Mouse (Mus musculus) MEL (cell line): Measurements from ENCODE around the gene Cnot11. TPM values are rescaled to one million over a fixed set of nuclear protein-coding genes. Genes with fewer than 3 reads are reported as not detected.

ENCODE experiments used
- DNase-seq: peaks from one replicate; pipeline ENCODE4 v3.0.0; 2011; ENCODE audit warnings: low read depth, low spot score
- H3K27ac ChIP-seq: 2 replicates; pipeline ENCODE4 v1.5.1; 2012; ENCODE audit warnings: low read depth, mild to moderate bottlenecking, control low read depth, low read length, moderate library complexity; ENCODE audit not compliant: control insufficient read depth
- H3K27me3 ChIP-seq, 2 experiments: fragments of 150-350 bp in 1 of 2; sonication (generic) in 1 of 2; 2 replicates each; pipeline ENCODE4 v1.6.1; 2012; ENCODE audit warnings: low read length in 2 of 2, mild to moderate bottlenecking in 2 of 2, improper control_type of control experiment in 1 of 2, moderate library complexity in 1 of 2; ENCODE audit not compliant: insufficient read depth in 2 of 2, control insufficient read depth in 1 of 2
- H3K36me3 ChIP-seq, 2 experiments: 2 replicates each; pipeline ENCODE4 v1.6.1; 2012 to 2014; ENCODE audit warnings: low read length in 2 of 2, improper control_type of control experiment in 1 of 2, inconsistent platforms in 1 of 2, mild to moderate bottlenecking in 1 of 2; ENCODE audit not compliant: insufficient read depth in 2 of 2, control insufficient read depth in 1 of 2
- H3K4me1 ChIP-seq, 2 experiments: fragments of 150-350 bp in 1 of 2; sonication (generic) in 1 of 2; 2 replicates each; pipeline ENCODE4 v1.6.1; 2012; ENCODE audit warnings: low read length in 2 of 2, improper control_type of control experiment in 1 of 2, mild to moderate bottlenecking in 1 of 2; ENCODE audit not compliant: insufficient read depth in 2 of 2, control insufficient read depth in 1 of 2
- H3K4me3 ChIP-seq, 2 experiments: fragments of 150-350 bp in 1 of 2; sonication (generic) in 1 of 2; 2 replicates each; pipeline ENCODE4 v1.5.1; 2012; ENCODE audit warnings: low read depth in 2 of 2, low read length in 2 of 2, mild to moderate bottlenecking in 2 of 2, moderate library complexity in 2 of 2, control low read depth in 1 of 2, improper control_type of control experiment in 1 of 2; ENCODE audit not compliant: control insufficient read depth in 1 of 2, insufficient read depth in 1 of 2
- H3K79me2 ChIP-seq: 2 replicates; pipeline ENCODE4 v1.6.1; 2012; ENCODE audit warnings: mild to moderate bottlenecking, low read length, moderate library complexity; ENCODE audit not compliant: control insufficient read depth, poor library complexity, insufficient read depth
- H3K9ac ChIP-seq: 2 replicates; pipeline ENCODE4 v1.6.1; 2012; ENCODE audit warnings: low read depth, mild to moderate bottlenecking, control low read depth, low read length, moderate library complexity; ENCODE audit not compliant: control insufficient read depth, poor library complexity, severe bottlenecking
- H3K9me3 ChIP-seq: fragments of 150-350 bp; sonication (generic); replicated peaks from 2 replicates; pipeline ENCODE4 v1.6.1; 2012; ENCODE audit warnings: mild to moderate bottlenecking, low read length, improper control_type of control experiment, moderate library complexity; ENCODE audit not compliant: insufficient read depth
- BHLHE40 ChIP-seq: IDR thresholded peaks from 2 replicates; pipeline ENCODE4 v1.6.1; 2012; ENCODE audit warnings: low read depth, mild to moderate bottlenecking, inconsistent platforms, low read length, improper control_type of control experiment, borderline replicate concordance
- CHD2 ChIP-seq: IDR thresholded peaks from 2 replicates; pipeline ENCODE4 v1.6.1; 2011; ENCODE audit warnings: low read length, improper control_type of control experiment
- ELF1 ChIP-seq: IDR thresholded peaks from 2 replicates; pipeline ENCODE4 v1.6.1; 2014; ENCODE audit warnings: low read depth, mild to moderate bottlenecking, inconsistent platforms, low read length, improper control_type of control experiment, moderate library complexity
- EP300 ChIP-seq, 2 experiments: IDR thresholded peaks; 2 replicates each; pipeline ENCODE4 v1.6.1; 2011; ENCODE audit warnings: improper control_type of control experiment in 2 of 2, low read length in 2 of 2, low read depth in 1 of 2, mild to moderate bottlenecking in 1 of 2
- ETS1 ChIP-seq: IDR thresholded peaks from 2 replicates; pipeline ENCODE4 v1.6.1; 2012; ENCODE audit warnings: low read depth, mild to moderate bottlenecking, inconsistent platforms, low read length, improper control_type of control experiment, moderate library complexity
- GATA1 ChIP-seq: IDR thresholded peaks from 2 replicates; pipeline ENCODE4 v1.6.1; 2011; ENCODE audit warnings: low read depth, low read length, improper control_type of control experiment
- HCFC1 ChIP-seq: IDR thresholded peaks from 2 replicates; pipeline ENCODE4 v1.6.1; 2012; ENCODE audit warnings: low read depth, mild to moderate bottlenecking, inconsistent platforms, low read length, improper control_type of control experiment, moderate library complexity
- JUND ChIP-seq: IDR thresholded peaks from 2 replicates; pipeline ENCODE4 v1.6.1; 2011; ENCODE audit warnings: low read depth, mild to moderate bottlenecking, improper control_type of control experiment, low read length
- MAFK ChIP-seq: IDR thresholded peaks from 2 replicates; pipeline ENCODE4 v1.6.1; 2011; ENCODE audit warnings: low read depth, mild to moderate bottlenecking, low read length, improper control_type of control experiment, borderline replicate concordance
- MAZ ChIP-seq: IDR thresholded peaks from 2 replicates; pipeline ENCODE4 v1.6.1; 2012; ENCODE audit warnings: low read depth, mild to moderate bottlenecking, inconsistent platforms, low read length, improper control_type of control experiment
- MYC ChIP-seq: IDR thresholded peaks from 2 replicates; pipeline ENCODE4 v1.6.1; 2011; ENCODE audit warnings: low read depth, mild to moderate bottlenecking, low read length, improper control_type of control experiment, moderate library complexity
- NELFE ChIP-seq: IDR thresholded peaks from 2 replicates; pipeline ENCODE4 v1.6.1; 2011; ENCODE audit warnings: low read depth, low read length, improper control_type of control experiment
- NRF1 ChIP-seq: IDR thresholded peaks from 2 replicates; pipeline ENCODE4 v1.6.1; 2014; ENCODE audit warnings: low read depth, mild to moderate bottlenecking, inconsistent platforms, low read length, improper control_type of control experiment, moderate library complexity; ENCODE audit not compliant: poor library complexity, insufficient read depth, severe bottlenecking
- TAL1 ChIP-seq: IDR thresholded peaks from 2 replicates; pipeline ENCODE4 v1.6.1; 2012; ENCODE audit warnings: mild to moderate bottlenecking, inconsistent platforms, low read length, moderate library complexity, mixed read lengths
- USF2 ChIP-seq, 2 experiments: IDR thresholded peaks; 2 replicates each; pipeline ENCODE4 v1.6.1; 2011 to 2012; ENCODE audit warnings: improper control_type of control experiment in 2 of 2, low read length in 2 of 2, borderline replicate concordance in 1 of 2, inconsistent platforms in 1 of 2, low read depth in 1 of 2, mild to moderate bottlenecking in 1 of 2; ENCODE audit not compliant: insufficient read depth in 1 of 2
- ZC3H11A ChIP-seq: IDR thresholded peaks from 2 replicates; pipeline ENCODE4 v1.6.1; 2012; ENCODE audit warnings: low read depth, mild to moderate bottlenecking, inconsistent platforms, low read length, improper control_type of control experiment
- ZMIZ1 ChIP-seq: IDR thresholded peaks from 2 replicates; pipeline ENCODE4 v1.6.1; 2012; ENCODE audit warnings: low read depth, mild to moderate bottlenecking, inconsistent platforms, low read length, improper control_type of control experiment, moderate library complexity
- polyA plus RNA-seq, 2 experiments: library from polyadenylated mRNA; stranded (reverse) in 1 of 2; unstranded in 1 of 2; fragments of >175 nt in 1 of 2; fragments of >200 nt in 1 of 2; gene quantifications; 2 replicates each; pipeline versions ENCODE4 v1.2.1 to v1.2.4; 2012; ENCODE audit warnings: low replicate concordance in 2 of 2, low read depth in 1 of 2; ENCODE audit not compliant: insufficient read length in 2 of 2, insufficient read depth in 1 of 2, missing spikeins in 1 of 2
- total RNA-seq: library from RNA; depleted of rRNA; stranded (reverse); fragments of 300-350 nt; gene quantifications from 2 replicates; pipeline ENCODE4 v1.2.3, GENCODE M21; 2012

Gene Cnot11
- total and polyA plus RNA-seq, 3 experiments, result 20.0 to 46.0 (median 37.9) TPM

- no peaks in the 10 kb centered on the region for H3K9me3 ChIP-seq
- 0 out of 2 replicates have a peak, but pooled peaks have one; percentile 23 for TF ChIP-seq ETS1
- peak; percentile 54 for TF ChIP-seq GATA1
- TF ChIP-seq TAL1, result no peak
- peak; percentile 40; the same call in 1 of the 2 replicates for TF ChIP-seq MAZ
- TF ChIP-seq JUND, result peak; percentile 86
- peaks cover 0 to 19% of the 10 kb centered on the region in 2 experiments; a peak in 2 of 4 replicates for H3K36me3 ChIP-seq
- peak; percentile 47 for DNase-seq
- H3K4me1 ChIP-seq, result peaks cover 3% of the 10 kb centered on the region in 2 experiments
- H3K27ac ChIP-seq, result no peak overlapping the region
- no peak overlapping the region for H3K9ac ChIP-seq
- peaks cover 9% of the 10 kb centered on the region for H3K79me2 ChIP-seq
- H3K4me3 ChIP-seq, result no peak overlapping the region
- H3K27me3 ChIP-seq, result peaks cover 0 to 2% of the 10 kb centered on the region in 2 experiments; a peak in 2 of 4 replicates
Observed at GRCm38 (mm10) chr1:39581215-39581614, 46.4 kb downstream of the Cnot11 start.

GRCm38 (mm10) chr1:39583173-39583572 lies 48.4 kb downstream of the Cnot11 start:
- Histone ChIP-seq H3K27me3 (peaks cover 0 to 2% of the 10 kb centered on the region in 2 experiments; a peak in 2 of 4 replicates), H3K27ac (no peak overlapping the region), H3K9me3 (no peaks in the 10 kb centered on the region), H3K4me1 (peaks cover 0 to 3% of the 10 kb centered on the region in 2 experiments; a peak in 2 of 4 replicates), H3K4me3 (no peak overlapping the region), H3K79me2 (no peaks in the 10 kb centered on the region), H3K36me3 (peaks cover 0 to 16% of the 10 kb centered on the region in 2 experiments; a peak in 2 of 4 replicates), H3K9ac (no peak overlapping the region)
- no peak for DNase-seq
- no peak for TF ChIP-seq EP300 (IDR thresholded peaks at IDR 0.05; ENCODE audit: low read depth in 1 of 2, low read length in 2 of 2)
- no peak for TF ChIP-seq HCFC1
- no peak for TF ChIP-seq MYC
- no peak for TF ChIP-seq ZC3H11A
- TF ChIP-seq MAFK, result no peak
- TF ChIP-seq ZMIZ1, result no peak

GRCm38 (mm10) chr1:39585416-39585815 lies 50.6 kb downstream of the Cnot11 start:
- no peak for DNase-seq
- Histone ChIP-seq H3K4me1 (peaks cover 0 to 3% of the 10 kb centered on the region in 2 experiments; a peak in 2 of 4 replicates), H3K9ac (no peak overlapping the region), H3K27me3 (peaks cover 0 to 2% of the 10 kb centered on the region in 2 experiments; a peak in 2 of 4 replicates), H3K9me3 (no peaks in the 10 kb centered on the region), H3K79me2 (no peaks in the 10 kb centered on the region), H3K4me3 (no peak overlapping the region), H3K27ac (no peak overlapping the region), H3K36me3 (peaks cover 0 to 10% of the 10 kb centered on the region in 2 experiments; a peak in 2 of 4 replicates)
- TF ChIP-seq ELF1 (no peak), CHD2 (no peak), ZMIZ1 (no peak), USF2 (IDR thresholded peaks at IDR 0.05; ENCODE audit: borderline replicate concordance in 1 of 2, insufficient read depth in 1 of 2, low read depth in 1 of 2, low read length in 2 of 2) (no peak), ZC3H11A (no peak), NRF1 (no peak), NELFE (no peak), BHLHE40 (no peak)
